Mouse (Mus musculus) small intestine, adult 2 months (tissue): ENCODE results near the gene Wfdc16.

Experiments
- CTCF ChIP-seq: fragments of 200-500 bp; IDR thresholded peaks from 2 replicates; pipeline ENCODE4 v1.5.1; 2012; ENCODE audit warnings: low read depth, mild to moderate bottlenecking, control low read depth, inconsistent platforms, low read length, moderate library complexity, mixed read lengths; ENCODE audit not compliant: insufficient replicate concordance, insufficient read length; ENCODE audit errors: extremely low read depth
- POLR2A ChIP-seq: fragments of 200-500 bp; IDR thresholded peaks from 2 replicates; pipeline ENCODE4 v1.6.1; 2012; ENCODE audit warnings: low read depth, mild to moderate bottlenecking, control low read depth, inconsistent platforms, low read length, moderate library complexity

- TF ChIP-seq CTCF: no peak
- TF ChIP-seq POLR2A: no peak
These were observed 32.3 kb upstream of the Wfdc16 start for GRCm38 (mm10) chr2:164670938-164671337.
